Mouse (Mus musculus): ENCODE data around the gene Tspan9.

The Tspan9 gene

DNA sequence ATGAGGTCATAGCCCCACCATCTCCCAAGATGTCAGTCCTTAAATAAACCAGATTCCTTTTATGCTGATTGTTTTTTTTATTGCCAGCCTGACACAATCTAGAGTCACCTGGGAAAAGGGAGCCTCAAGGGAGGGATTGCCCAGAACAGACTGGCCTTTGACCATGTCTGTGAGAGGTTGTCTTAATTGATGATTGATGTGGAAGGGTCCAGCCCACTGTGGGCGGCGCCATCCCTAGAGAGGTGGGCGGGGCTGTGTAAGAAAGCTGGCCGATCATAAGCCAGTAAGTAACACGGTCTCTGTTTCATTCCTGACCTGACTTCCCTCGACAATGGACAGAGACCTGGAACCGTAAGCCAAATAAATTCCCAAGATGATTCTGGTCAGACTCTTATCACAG is 124.3 kb downstream of the Tspan9 start:
- DNase-seq (ENCODE audit: low read depth, low spot score) = no peak

DNA sequence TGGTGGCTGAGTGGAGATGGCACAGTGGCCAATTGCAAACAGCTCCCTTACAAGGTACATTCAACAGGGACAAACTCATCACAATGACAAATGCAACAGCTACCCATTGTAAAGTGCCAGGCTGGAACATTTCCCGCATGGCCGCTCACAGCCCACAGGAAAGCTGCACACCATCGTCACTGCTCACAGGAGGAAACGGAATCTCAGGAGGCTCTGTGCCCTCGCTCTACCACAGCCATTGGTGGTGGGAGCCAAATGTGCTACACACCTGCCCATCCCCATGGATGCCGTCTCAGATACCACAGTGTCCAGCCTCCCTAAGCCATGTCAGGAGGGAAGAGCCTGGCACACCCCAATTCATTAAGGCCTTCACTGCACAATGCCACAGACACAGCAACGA is 128.1 kb downstream of the Tspan9 start:
- no peak for DNase-seq (ENCODE audit: low read depth, low spot score)

- DNase-seq (ENCODE audit: low read depth, low spot score) = no peak
Observed at GRCm38 (mm10) chr6:128011781-128012180, 131.6 kb downstream of the Tspan9 start.

- no peak for DNase-seq (ENCODE audit: low read depth, low spot score)
Observed at GRCm38 (mm10) chr6:128011071-128011477, 132.3 kb downstream of the Tspan9 start.

DNA sequence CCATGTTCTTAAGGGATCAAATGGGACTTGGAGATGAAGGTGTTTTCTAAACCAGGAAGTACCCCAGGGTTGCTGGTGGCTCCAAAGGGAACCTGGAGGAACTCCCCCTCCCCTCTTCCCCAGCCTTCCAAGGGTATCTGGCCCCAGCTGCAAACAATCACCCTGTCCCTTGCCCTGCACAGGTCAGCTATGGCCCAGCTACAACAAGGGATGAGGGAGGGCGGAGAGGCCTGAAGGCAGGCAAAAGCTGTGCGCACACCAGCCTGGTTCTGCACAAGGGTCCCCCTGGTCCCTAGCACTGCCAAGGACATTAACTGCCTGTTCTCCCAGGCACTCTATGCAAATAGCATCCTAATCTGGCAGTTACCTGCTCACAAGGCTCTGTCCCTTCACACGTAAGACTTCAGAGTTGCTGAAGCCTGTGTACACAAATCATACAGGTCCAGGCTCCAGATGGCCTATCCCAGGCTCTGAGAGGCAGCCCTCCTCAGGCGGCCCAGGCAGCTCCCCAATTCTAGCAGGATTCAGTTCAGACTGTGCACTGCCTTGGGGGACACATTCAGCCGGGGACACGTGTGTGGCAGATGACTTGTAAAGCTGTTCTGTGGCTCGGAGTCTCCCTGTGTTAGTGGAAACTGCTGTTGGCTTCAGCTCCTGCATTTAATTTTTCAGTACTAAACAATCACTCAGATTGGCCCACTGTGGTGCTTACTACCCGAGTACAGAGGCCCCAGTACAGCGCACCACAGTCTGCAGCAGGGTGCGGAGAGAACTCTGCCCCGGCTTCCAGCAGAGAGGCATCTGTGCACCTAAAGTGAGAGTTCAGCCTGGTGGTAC is 133.0 kb downstream of the Tspan9 start:
- no peak for DNase-seq (ENCODE audit: low read depth, low spot score)

DNA sequence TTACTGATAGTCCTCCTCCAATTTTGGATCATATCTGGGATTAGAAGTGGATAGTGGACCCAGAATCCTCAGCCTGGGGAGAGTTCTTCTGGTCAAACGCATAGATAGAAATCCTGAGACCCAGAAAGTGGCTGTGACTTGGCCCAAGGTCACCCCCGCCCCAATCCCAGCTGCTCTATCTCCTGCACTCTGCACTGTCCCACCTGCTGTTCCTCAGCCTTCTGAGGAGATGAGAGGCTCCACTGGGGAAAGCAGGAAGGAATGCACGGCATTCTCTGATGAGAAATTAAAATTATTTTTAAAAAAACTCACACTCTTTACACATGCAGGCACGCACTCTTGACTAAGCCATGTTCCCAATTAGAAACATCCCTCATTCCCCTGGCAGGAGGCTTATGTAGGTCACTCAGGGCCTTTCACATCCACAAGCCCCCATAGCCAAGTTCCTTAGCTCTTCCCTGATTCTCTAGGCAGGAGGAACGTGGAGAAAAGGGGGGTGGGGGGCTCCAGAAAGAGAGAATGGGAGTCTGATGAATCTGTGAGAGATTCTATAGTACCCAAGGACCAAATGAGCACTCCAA is 135.3 kb downstream of the Tspan9 start:
- DNase-seq (ENCODE audit: low read depth, low spot score) = no peak

GRCm38 (mm10) chr6:128007241-128007701 is 136.1 kb downstream of the Tspan9 start:
- DNase-seq (ENCODE audit: low read depth, low spot score) = no peak

DNA sequence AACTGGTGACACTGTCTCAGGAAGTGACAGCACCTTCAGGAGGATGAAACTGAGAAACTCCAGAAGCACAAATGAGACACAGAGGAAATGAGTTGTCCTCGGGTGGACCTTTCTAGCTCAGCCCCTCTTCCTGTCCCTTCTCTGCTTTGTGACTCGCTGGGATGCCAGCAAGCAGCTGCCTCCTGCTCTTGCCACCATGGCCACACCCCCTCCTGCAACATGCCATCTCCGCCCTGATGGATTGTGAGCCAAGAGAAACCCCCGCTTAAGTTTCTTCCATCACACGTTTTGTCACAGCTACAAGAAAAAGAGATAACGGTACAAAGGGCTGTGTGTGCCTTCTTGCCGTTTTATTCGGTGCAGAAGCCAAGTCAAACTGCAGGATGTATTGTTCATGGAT is 137.2 kb downstream of the Tspan9 start:
- no peak for DNase-seq (ENCODE audit: low read depth, low spot score)

- no peak for DNase-seq (ENCODE audit: low read depth, low spot score)
Observed at GRCm38 (mm10) chr6:128004544-128004943, 138.8 kb downstream of the Tspan9 start.

GRCm38 (mm10) chr6:128003542-128003941 is 139.9 kb downstream of the Tspan9 start:
- no peak for DNase-seq (ENCODE audit: low read depth, low spot score)

DNA sequence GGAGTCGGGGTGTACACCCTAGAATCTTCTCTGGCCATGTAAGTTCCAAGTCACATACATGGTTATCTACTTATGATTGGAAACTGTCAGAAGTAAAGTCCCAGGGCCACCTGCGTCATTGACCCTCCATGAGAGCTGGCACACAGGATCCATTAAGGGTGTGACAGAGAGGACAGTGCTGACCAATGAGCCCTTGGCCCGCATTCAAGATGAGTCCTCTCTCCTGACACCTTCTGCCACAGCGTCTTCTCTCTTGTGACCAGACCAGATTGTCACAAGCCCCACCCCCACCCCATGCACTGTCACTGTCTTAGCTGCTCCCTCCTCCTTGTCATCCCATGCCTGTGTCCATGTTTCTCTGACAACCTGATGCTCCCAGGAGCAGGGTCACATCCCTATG is 140.7 kb downstream of the Tspan9 start:
- no peak for DNase-seq (ENCODE audit: low read depth, low spot score)

DNA sequence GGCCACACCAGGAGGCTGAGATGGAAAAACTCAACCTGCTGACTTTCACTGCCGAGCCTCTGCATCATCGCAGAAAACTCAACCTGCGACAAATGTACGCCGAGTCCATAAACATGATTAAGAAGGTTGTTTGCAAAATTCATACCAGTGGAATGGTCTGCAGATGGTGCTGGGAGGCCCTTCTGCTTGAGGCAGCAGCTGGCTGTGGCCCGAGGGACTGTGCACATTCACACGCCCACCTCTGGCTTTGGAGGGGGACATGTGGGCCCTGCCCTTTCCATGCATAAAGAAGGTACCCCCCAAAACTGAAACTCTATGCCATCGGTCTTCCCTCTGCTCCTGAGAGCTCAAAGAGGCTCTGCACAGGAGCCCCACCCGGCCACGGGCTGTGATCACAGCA is 141.3 kb downstream of the Tspan9 start:
- no peak for DNase-seq (ENCODE audit: low read depth, low spot score)

GRCm38 (mm10) chr6:128001587-128001986 is 141.8 kb downstream of the Tspan9 start:
- DNase-seq (ENCODE audit: low read depth, low spot score) = no peak

GRCm38 (mm10) chr6:128000777-128001176 is 142.6 kb downstream of the Tspan9 start:
- DNase-seq (ENCODE audit: low read depth, low spot score) = no peak

- no peak for DNase-seq (ENCODE audit: low read depth, low spot score)
Observed at GRCm38 (mm10) chr6:127999118-127999517, 144.3 kb downstream of the Tspan9 start.

- DNase-seq (ENCODE audit: low read depth, low spot score) = no peak
Observed at GRCm38 (mm10) chr6:127996928-127997327, 146.5 kb downstream of the Tspan9 start.

- no peak for DNase-seq (ENCODE audit: low read depth, low spot score)
Observed at GRCm38 (mm10) chr6:127992993-127993392, 150.4 kb downstream of the Tspan9 start.

DNA sequence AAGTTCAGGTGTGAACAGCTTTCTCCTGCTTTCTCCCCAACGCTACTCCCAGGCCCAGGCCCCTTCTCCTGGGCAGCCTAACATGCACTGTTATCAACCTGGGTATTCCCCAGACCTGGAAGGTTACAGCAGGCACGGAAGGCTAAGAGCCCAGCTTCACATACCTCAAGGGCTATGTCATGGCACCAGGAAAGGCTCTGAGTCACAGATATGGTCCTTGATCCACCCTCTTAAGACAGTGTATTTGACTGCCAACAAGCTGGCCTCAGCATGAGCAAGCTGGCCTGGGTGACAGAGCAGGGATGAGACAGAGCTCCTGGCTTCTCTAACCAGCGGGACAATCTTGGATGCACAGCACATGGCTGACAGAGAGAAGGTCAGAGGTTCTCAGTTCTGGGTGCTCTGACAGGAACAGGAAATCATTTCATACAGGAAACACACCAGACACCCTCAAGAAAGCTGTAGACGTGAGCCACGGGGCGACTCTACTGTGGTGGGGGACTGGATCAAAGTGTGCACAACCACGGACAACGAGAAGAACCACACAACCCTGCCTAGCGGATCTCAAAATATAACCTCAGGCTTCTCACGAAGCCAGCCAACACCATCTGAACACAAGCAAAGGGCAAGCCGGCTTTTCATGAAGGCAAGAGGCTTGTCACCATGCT is 151.8 kb downstream of the Tspan9 start:
- no peak for DNase-seq (ENCODE audit: low read depth, low spot score)

DNA sequence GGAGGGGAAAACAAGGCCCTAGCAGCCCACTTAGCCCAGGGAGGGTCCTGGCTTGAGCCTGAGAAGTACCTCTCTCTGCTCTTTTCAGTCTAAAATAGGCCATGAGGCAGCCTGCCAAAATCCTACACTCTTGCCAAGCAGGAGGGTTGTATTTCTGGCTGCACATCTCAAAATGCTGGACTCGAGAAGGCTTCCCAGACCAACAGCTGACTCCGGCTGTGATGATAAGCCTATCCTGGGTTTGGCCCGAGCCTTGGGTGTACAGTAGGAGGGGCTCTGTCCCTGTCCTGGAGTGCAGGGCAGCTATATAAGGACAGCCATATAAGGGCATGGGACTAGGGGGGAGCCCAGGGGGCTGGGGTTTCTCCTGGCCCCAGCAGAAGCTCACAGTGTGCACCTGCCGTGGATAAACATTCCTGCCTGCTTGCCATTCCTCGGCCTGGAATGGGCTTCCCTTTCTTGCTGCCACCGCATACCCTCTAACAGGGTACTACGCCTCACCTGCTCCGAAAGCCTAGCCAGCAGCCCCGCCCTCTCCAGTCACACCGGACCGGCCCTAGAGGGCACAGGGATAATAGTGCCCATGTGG is 153.7 kb downstream of the Tspan9 start:
- DNase-seq (ENCODE audit: low read depth, low spot score) = no peak

- DNase-seq (ENCODE audit: low read depth, low spot score) = no peak
Observed at GRCm38 (mm10) chr6:127988944-127989494, 154.4 kb downstream of the Tspan9 start.

GRCm38 (mm10) chr6:127987374-127987773 is 156.0 kb downstream of the Tspan9 start:
- DNase-seq (ENCODE audit: low read depth, low spot score) = no peak

DNA sequence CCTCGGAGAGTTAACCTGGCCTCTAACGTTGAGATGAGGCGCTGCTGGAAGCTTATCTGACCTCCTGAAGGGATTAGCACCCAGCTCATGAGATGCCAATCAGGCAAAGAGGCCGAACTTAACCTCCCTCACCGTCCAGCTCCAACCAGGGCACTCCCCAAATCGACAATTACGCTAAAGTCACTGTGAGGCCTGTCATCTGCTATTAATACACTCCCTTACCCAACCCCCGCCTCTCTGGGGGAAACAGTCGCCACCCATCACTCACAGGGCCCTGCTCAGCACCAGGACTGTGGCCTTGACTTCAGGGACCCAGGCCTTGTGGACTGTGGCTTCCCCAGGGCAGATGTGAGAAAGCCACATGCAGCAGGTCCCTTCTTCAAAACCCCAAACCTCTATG is 157.0 kb downstream of the Tspan9 start:
- DNase-seq (ENCODE audit: low read depth, low spot score) = no peak
